Mouse (Mus musculus) midbrain, embryonic 16.5 days (tissue): ENCODE data around the gene Cd3eap. TPM values are rescaled to one million over a fixed set of nuclear protein-coding genes. Genes with fewer than 3 reads are reported as not detected.

Experiments used
- ATAC-seq: fragments of 200-750 bp; cut with Nextera tagmentation; 2 replicates; pipeline ENCODE4 v1.8.0; 2017; ENCODE audit warnings: moderate TSS enrichment
- H3K27ac ChIP-seq: fragments of 300-500 bp; sonication (generic); 2 replicates; pipeline ENCODE4 v1.5.1; 2014; ENCODE audit warnings: mild to moderate bottlenecking, low read length, mixed read lengths
- H3K27me3 ChIP-seq: fragments of 300-500 bp; sonication (generic); 2 replicates; pipeline ENCODE4 v1.6.1; 2014; ENCODE audit warnings: low read depth, low read length, mixed read lengths; ENCODE audit not compliant: control insufficient read depth, insufficient read depth
- H3K36me3 ChIP-seq: fragments of 300-500 bp; sonication (generic); 2 replicates; pipeline ENCODE4 v1.6.1; 2014; ENCODE audit warnings: mild to moderate bottlenecking, low read length, moderate library complexity, mixed read lengths; ENCODE audit not compliant: control insufficient read depth, insufficient read depth
- H3K4me1 ChIP-seq: fragments of 300-500 bp; sonication (generic); 2 replicates; pipeline ENCODE4 v1.6.1; 2014; ENCODE audit warnings: mild to moderate bottlenecking, low read length, mixed read lengths; ENCODE audit not compliant: control insufficient read depth, insufficient read depth
- H3K4me2 ChIP-seq: fragments of 300-500 bp; sonication (generic); 2 replicates; pipeline ENCODE4 v1.6.1; 2014; ENCODE audit warnings: mild to moderate bottlenecking, low read length, mixed read lengths
- H3K4me3 ChIP-seq: fragments of 300-500 bp; sonication (generic); 2 replicates; pipeline ENCODE4 v1.5.1; 2014; ENCODE audit warnings: low read depth, mild to moderate bottlenecking, low read length, moderate library complexity, mixed read lengths
- H3K9ac ChIP-seq: fragments of 300-500 bp; sonication (generic); 2 replicates; pipeline ENCODE4 v1.6.1; 2014; ENCODE audit warnings: low read depth, low read length, mixed read lengths
- H3K9me3 ChIP-seq: fragments of 300-500 bp; sonication (generic); replicated peaks from 2 replicates; pipeline ENCODE4 v1.6.1; 2014; ENCODE audit warnings: mild to moderate bottlenecking, low read length, mixed read lengths; ENCODE audit not compliant: control insufficient read depth, poor library complexity, severe bottlenecking
- WGBS: fragments of 180-500 bp; shearing (Covaris S2); extraction: QIAGEN DNeasy Blood & Tissue Kit; methylation state at CpG from one replicate; pipeline ENCODE4 v1.1.7; 2014; 5-methylcytosine and 5-hydroxymethylcytosine counted together
- polyA plus RNA-seq: library from polyadenylated mRNA; unstranded; fragments of >200 nt; fragmentation: Nextera tagmentation; extraction: Ambion mirVana; gene quantifications from 2 replicates; pipeline ENCODE4 v1.2.1, GENCODE M21; 2015

Cd3eap gene
- polyA plus RNA-seq, 1 experiment from 2014 or later = 24.1 TPM

GRCm38 (mm10) chr7:19319906-19320305 lies 39.4 kb downstream of the Cd3eap start:
- no peaks in the 10 kb centered on the region for H3K9me3 ChIP-seq
- H3K4me1 ChIP-seq = peaks cover 12% of the 10 kb centered on the region
- whole genome bisulfite sequencing = under 1% methylated on average over 38 of the region's 41 CpGs
- H3K27ac ChIP-seq = peak overlapping the region; percentile 63
- no peaks in the 10 kb centered on the region for H3K36me3 ChIP-seq
- H3K9ac ChIP-seq = peak overlapping the region; percentile 74
- H3K27me3 ChIP-seq = peaks cover 2% of the 10 kb centered on the region; the same call in 1 of the 2 replicates
- ATAC-seq = peak; percentile 94
- H3K4me2 ChIP-seq = peak overlapping the region; percentile 80
- peak overlapping the region; percentile 60 for H3K4me3 ChIP-seq

DNA sequence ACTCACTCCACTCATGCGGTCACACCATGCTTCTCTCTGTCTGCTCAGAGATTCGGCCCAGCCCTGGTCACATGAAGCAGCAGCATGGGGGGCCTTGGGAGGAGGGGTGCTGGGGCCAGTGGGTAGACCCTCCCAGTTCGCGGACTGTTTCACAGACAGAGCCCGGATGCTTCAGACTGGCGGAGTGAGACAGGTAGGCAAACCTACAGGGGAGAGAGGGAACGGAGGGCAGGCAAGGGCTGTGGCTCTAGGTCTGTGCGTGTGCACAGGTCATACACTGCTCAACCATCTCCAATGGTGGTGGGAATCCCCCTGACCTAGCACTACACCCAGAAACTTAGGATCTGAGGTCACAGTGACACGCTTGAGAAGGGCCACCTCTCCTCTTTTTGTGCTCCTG lies 39.8 kb downstream of the Cd3eap start:
- no peaks in the 10 kb centered on the region for H3K36me3 ChIP-seq
- peak; percentile 78 for ATAC-seq
- H3K27me3 ChIP-seq = peaks cover 2% of the 10 kb centered on the region; the same call in 1 of the 2 replicates
- H3K27ac ChIP-seq = peak overlapping the region; percentile 63
- 11% methylated on average over 9 of the region's 9 CpGs for WGBS
- H3K4me1 ChIP-seq = peaks cover 12% of the 10 kb centered on the region
- H3K9me3 ChIP-seq = no peaks in the 10 kb centered on the region
- H3K4me2 ChIP-seq = peak overlapping the region; percentile 80
- H3K4me3 ChIP-seq = peak overlapping the region; percentile 60
- H3K9ac ChIP-seq = peak overlapping the region; percentile 74

DNA sequence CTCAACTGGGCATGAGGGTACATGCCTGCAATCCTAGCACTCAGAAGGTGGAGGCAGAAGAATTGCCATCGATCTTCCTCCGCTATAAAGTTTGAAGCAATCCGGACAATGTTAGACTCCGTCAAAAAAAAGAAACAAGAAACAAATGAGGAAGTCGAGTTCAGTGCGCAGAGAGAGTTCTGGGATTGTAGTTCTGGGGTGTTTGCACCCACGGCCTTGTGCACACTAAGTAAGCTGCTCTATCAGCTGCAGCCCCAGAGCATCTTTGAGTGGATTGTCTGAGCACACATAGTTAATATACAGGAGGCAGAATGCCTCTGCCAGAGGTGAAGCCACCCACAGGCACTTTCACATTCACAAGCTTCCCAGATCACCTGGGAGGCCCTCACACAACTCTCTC lies 40.6 kb downstream of the Cd3eap start:
- Histone ChIP-seq H3K27me3 (peaks cover 4% of the 10 kb centered on the region; the same call in 1 of the 2 replicates), H3K36me3 (no peaks in the 10 kb centered on the region), H3K4me1 (peaks cover 12% of the 10 kb centered on the region), H3K27ac (no peak overlapping the region), H3K9ac (no peak overlapping the region), H3K4me3 (no peak overlapping the region), H3K4me2 (no peak overlapping the region), H3K9me3 (no peaks in the 10 kb centered on the region)
- WGBS = 78% methylated on average over 7 of the region's 7 CpGs
- ATAC-seq = no peak

GRCm38 (mm10) chr7:19318201-19318600 lies 41.1 kb downstream of the Cd3eap start:
- no peak for ATAC-seq
- Histone ChIP-seq H3K4me1 (peaks cover 12% of the 10 kb centered on the region), H3K27ac (no peak overlapping the region), H3K9ac (no peak overlapping the region), H3K4me2 (no peak overlapping the region), H3K4me3 (no peak overlapping the region), H3K36me3 (no peaks in the 10 kb centered on the region), H3K9me3 (no peaks in the 10 kb centered on the region), H3K27me3 (peaks cover 4% of the 10 kb centered on the region; the same call in 1 of the 2 replicates)
- WGBS = 70% methylated on average over 2 of the region's 2 CpGs

DNA sequence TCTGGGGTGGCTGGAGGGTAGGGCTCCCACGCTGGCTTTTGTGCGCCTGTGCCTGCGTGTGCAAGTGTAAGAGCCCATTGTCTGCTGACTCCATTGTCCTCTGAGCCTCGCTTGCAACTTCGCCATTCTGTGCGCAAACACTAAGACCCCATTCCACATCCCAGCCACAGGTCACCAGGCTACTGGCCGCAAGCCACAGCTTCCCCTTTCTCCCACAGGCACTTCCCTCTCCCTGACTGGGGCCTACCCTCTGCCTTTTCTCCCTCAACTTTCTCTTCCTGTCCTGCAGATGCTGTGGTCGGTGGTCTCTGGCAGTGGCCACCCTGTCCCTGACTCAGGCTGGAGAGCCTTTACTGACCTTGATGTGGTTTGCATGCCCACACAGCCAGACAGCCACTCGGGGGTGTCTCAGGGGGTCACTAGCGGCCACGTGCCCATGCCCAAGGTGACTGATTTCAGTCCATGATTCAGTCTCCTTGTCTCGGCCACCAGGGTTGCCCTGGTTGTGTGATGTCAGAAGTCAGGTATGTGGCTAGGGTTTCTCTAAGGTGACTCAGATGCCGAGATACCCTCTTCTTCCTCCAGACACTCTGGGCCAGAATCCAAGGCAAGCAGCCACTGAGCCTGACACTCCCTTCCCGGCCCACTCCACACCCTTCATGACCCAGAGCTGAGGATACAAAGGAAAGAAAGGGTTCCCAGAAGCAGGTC lies 42.7 kb downstream of the Cd3eap start:
- no peak overlapping the region for H3K27ac ChIP-seq
- H3K4me2 ChIP-seq = no peak overlapping the region
- peaks cover 12% of the 10 kb centered on the region for H3K4me1 ChIP-seq
- 42% methylated on average over 14 of the region's 14 CpGs for WGBS
- H3K9ac ChIP-seq = no peak overlapping the region
- no peak for ATAC-seq
- H3K4me3 ChIP-seq = no peak overlapping the region
- H3K36me3 ChIP-seq = no peaks in the 10 kb centered on the region
- no peaks in the 10 kb centered on the region for H3K9me3 ChIP-seq
- H3K27me3 ChIP-seq = peaks cover 10% of the 10 kb centered on the region

DNA sequence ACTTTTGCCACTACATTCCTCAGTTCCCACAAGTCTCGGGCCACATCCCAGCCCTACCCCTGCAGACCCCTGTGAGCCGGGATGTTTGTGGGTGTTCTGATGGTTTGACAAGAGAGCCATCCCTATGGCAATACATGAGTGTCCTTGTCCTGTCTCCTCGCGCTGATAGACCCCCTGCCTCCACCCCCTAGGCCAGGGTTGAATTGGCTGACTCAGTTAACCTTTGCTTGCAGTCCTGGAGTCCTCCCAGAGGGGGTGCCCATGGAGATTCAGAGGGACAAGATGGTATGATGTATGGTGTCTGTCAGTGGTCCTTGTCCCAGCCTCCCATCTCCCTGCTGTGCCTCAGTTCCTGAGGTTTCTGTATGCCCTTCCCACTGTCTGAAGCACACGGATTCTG lies 45.2 kb downstream of the Cd3eap start:
- Histone ChIP-seq H3K4me3 (no peak overlapping the region), H3K9me3 (no peaks in the 10 kb centered on the region), H3K4me2 (no peak overlapping the region), H3K9ac (no peak overlapping the region), H3K27ac (no peak overlapping the region), H3K36me3 (no peaks in the 10 kb centered on the region), H3K27me3 (peaks cover 11% of the 10 kb centered on the region), H3K4me1 (peaks cover 11% of the 10 kb centered on the region)
- ATAC-seq = no peak
- WGBS = 52% methylated on average over 5 of the region's 5 CpGs

DNA sequence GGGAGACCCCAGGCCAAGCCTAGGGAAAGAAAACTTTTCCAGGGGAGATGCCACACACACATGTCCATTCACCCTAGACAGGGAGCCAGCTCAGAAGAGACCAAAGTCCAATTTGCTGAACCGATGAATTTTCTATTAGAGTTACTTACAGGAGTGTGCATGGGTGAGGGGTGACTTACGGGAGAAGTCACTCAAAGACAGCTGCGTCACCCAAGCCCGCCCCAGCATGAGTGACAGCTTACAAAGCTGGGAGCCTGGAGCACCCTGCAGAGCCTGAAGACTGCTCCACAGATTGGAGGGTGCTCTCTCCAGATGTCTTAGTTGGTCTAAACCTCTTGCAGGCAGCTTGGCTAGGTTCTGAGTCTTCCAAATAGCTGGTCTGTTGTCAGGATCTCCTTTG lies 47.3 kb downstream of the Cd3eap start:
- 36% methylated on average over 4 of the region's 4 CpGs for WGBS
- H3K4me3 ChIP-seq = no peak overlapping the region
- H3K4me2 ChIP-seq = no peak overlapping the region
- no peak overlapping the region for H3K9ac ChIP-seq
- no peaks in the 10 kb centered on the region for H3K36me3 ChIP-seq
- ATAC-seq = no peak
- H3K9me3 ChIP-seq = no peaks in the 10 kb centered on the region
- H3K27me3 ChIP-seq = peaks cover 10% of the 10 kb centered on the region
- H3K27ac ChIP-seq = no peak overlapping the region
- H3K4me1 ChIP-seq = peaks cover 20% of the 10 kb centered on the region

- WGBS = under 1% methylated on average over 49 of the region's 49 CpGs
- Histone ChIP-seq H3K9ac (peak within 1 kb of the TSS; percentile 70), H3K9me3 (no peaks in the 10 kb centered on the region), H3K27me3 (peaks cover 29% of the 10 kb centered on the region), H3K27ac (no peak within 1 kb of the TSS), H3K4me2 (peak within 1 kb of the TSS; percentile 98), H3K36me3 (no peaks in the 10 kb centered on the region), H3K4me3 (peak within 1 kb of the TSS; percentile 62), H3K4me1 (peaks cover 21% of the 10 kb centered on the region)
- peak; percentile 85 for ATAC-seq
Observed at GRCm38 (mm10) chr7:19309884-19310641, 49.2 kb downstream of the Cd3eap start, which contains the start of gene Fosb. Gene Fosb, minus strand, starts transcription at chr7:19310051.
